Mouse (Mus musculus) frontal cortex, adult 2 months (tissue): Measurements from ENCODE around the gene Siah2. TPM values are rescaled to one million over a fixed set of nuclear protein-coding genes. Genes with fewer than 3 reads are reported as not detected.

Experiments used
- DNase-seq, 2 experiments: peaks; one replicate each; pipeline ENCODE4 v3.0.0; 2022; ENCODE audit warnings: low spot score in 1 of 2; ENCODE audit errors: extremely low spot score in 1 of 2
- polyA plus RNA-seq: library from polyadenylated mRNA; depleted of rRNA; stranded (reverse); fragments of >200 nt; gene quantifications from 2 replicates; pipeline ENCODE4 v1.2.3, GENCODE M21; 2012

Siah2 gene
- polyA plus RNA-seq, 1 experiment, result 14.4 TPM

- DNase-seq, result no peak
These were observed 4.6 kb upstream of the Siah2 start for GRCm38 (mm10) chr3:58696806-58697205.

GRCm38 (mm10) chr3:58695507-58695906 lies 3.3 kb upstream of the Siah2 start:
- DNase-seq, result no peak

- no peak for DNase-seq
These were observed 2.8 kb upstream of the Siah2 start for GRCm38 (mm10) chr3:58695044-58695443.

GRCm38 (mm10) chr3:58693331-58693730 lies 1.1 kb upstream of the Siah2 start:
- no peak for DNase-seq

GRCm38 (mm10) chr3:58691374-58691939 lies 743 bp downstream of the Siah2 start:
- peak in 1 of 2 experiments; percentile 52 for DNase-seq

- peak in 1 of 2 experiments; percentile 69 for DNase-seq
These were observed 1.4 kb downstream of the Siah2 start for GRCm38 (mm10) chr3:58690619-58691373.

GRCm38 (mm10) chr3:58689721-58690120 lies 2.5 kb downstream of the Siah2 start:
- no peak for DNase-seq

- no peak for DNase-seq
These were observed 3.1 kb downstream of the Siah2 start for GRCm38 (mm10) chr3:58689105-58689504.

- DNase-seq, result no peak
These were observed 3.6 kb downstream of the Siah2 start for GRCm38 (mm10) chr3:58688551-58688950.

- no peak for DNase-seq
These were observed 5.3 kb downstream of the Siah2 start for GRCm38 (mm10) chr3:58686922-58687284.

GRCm38 (mm10) chr3:58686206-58686921 lies 5.8 kb downstream of the Siah2 start:
- DNase-seq, result no peak

GRCm38 (mm10) chr3:58685396-58685795 lies 6.8 kb downstream of the Siah2 start:
- DNase-seq, result no peak

GRCm38 (mm10) chr3:58683346-58683745 lies 8.9 kb downstream of the Siah2 start:
- no peak for DNase-seq

- DNase-seq, result no peak
These were observed 9.9 kb downstream of the Siah2 start for GRCm38 (mm10) chr3:58682336-58682735.

GRCm38 (mm10) chr3:58681831-58682230 lies 10.4 kb downstream of the Siah2 start:
- no peak for DNase-seq

GRCm38 (mm10) chr3:58680943-58681637 lies 11.1 kb downstream of the Siah2 start:
- no peak for DNase-seq

- no peak for DNase-seq
These were observed 12.2 kb downstream of the Siah2 start for GRCm38 (mm10) chr3:58679996-58680395.

GRCm38 (mm10) chr3:58678905-58679304 lies 13.3 kb downstream of the Siah2 start:
- no peak for DNase-seq

- no peak for DNase-seq
These were observed 13.8 kb downstream of the Siah2 start for GRCm38 (mm10) chr3:58678384-58678783.

GRCm38 (mm10) chr3:58677615-58678014 lies 14.6 kb downstream of the Siah2 start:
- no peak for DNase-seq

- no peak for DNase-seq
These were observed 18.9 kb downstream of the Siah2 start for GRCm38 (mm10) chr3:58673295-58673694.
